Mouse (Mus musculus): ENCODE results near the gene Sun2.

- TF ChIP-seq CTCF (conservative IDR thresholded peaks at IDR 0.05; ENCODE audit: insufficient read depth, insufficient read length, low read depth, low read length) (no peak), POLR2A (IDR thresholded peaks at IDR 0.05; ENCODE audit: low read depth, low read length) (no peak)
These were observed 21.4 kb upstream of the Sun2 start for GRCm38 (mm10) chr15:79763601-79764246.
